Mouse (Mus musculus): ENCODE results near the gene Gm17657. TPM values are rescaled to one million over a fixed set of nuclear protein-coding genes. Genes with fewer than 3 reads are reported as not detected.

The Gm17657 gene
- polyA plus RNA-seq, 1 experiment from 2014 or later, result not detected

DNA sequence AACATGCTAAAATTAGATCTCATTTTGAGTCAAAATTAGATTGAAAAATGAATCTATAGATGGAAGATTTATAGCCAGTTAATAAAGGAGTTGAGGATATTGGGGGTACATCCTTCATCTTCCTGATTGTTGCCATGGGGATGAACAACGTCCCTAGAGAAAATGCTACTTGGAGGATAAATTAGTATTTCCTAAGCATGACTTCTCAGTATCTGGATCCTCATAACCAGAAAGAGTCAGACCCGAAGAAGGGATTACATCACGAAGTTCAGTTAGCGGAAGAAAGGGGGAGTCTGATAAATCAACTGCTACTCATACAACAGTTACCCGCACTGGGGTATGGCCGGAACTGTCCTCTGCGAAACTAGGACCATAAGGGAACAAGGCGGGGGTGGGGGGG, 444 bp downstream of the Gm17657 start:
- ATAC-seq (ENCODE audit: insufficient read depth), result no peak
- H3K27me3 ChIP-seq (ENCODE audit: insufficient read depth, low read length), result no peaks in the 10 kb centered on the region
- H3K9ac ChIP-seq, result no peak overlapping the region
- peak overlapping the region; percentile 87 for H3K4me2 ChIP-seq
- 42% methylated on average over 8 of the region's 8 CpGs for WGBS
- TF ChIP-seq CTCF (IDR thresholded peaks at IDR 0.05; ENCODE audit: low read depth), result peak; percentile 7; the same call in 1 of the 2 replicates
- DNase-seq, result peak; percentile 16
- H3K9me3 ChIP-seq (ENCODE audit: low read depth, low read length), result no peaks in the 10 kb centered on the region
- H3K27ac ChIP-seq (ENCODE audit: low read depth), result no peak overlapping the region
- H3K4me1 ChIP-seq (ENCODE audit: insufficient read depth), result peaks cover 10% of the 10 kb centered on the region
- no peaks in the 10 kb centered on the region for H3K36me3 ChIP-seq (ENCODE audit: insufficient read depth)
- peak overlapping the region; percentile 94 for H3K4me3 ChIP-seq (ENCODE audit: low read depth, low read length)

DNA sequence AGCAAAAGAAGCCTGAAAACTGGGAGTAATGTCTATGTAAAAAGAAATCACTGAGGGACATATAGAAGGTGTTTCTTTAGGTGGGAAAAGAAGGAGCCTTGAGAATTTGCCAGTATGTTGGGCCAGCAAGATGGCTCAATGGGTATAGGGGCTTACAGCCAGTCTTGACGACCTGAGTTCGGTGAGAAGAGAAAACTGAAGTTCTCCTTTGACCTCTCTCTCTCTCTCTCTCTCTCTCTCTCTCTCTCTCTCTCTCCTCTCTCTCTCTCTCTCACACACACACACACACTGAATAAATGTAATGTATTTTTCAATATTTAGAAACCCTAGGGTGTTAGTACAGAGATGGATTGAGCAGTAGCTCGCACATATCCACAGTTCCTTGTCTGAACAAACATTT, 944 bp downstream of the Gm17657 start:
- Histone ChIP-seq H3K36me3 (ENCODE audit: insufficient read depth) (no peaks in the 10 kb centered on the region), H3K9ac (no peak overlapping the region), H3K4me3 (ENCODE audit: low read depth, low read length) (no peak overlapping the region), H3K27ac (ENCODE audit: low read depth) (no peak overlapping the region), H3K4me2 (no peak overlapping the region), H3K9me3 (ENCODE audit: low read depth, low read length) (no peaks in the 10 kb centered on the region), H3K4me1 (ENCODE audit: insufficient read depth) (peaks cover 10% of the 10 kb centered on the region), H3K27me3 (ENCODE audit: insufficient read depth, low read length) (no peaks in the 10 kb centered on the region)
- no peak for DNase-seq
- 59% methylated on average over 3 of the region's 3 CpGs for WGBS
- TF ChIP-seq CTCF (IDR thresholded peaks at IDR 0.05; ENCODE audit: low read depth), result no peak
- no peak for ATAC-seq (ENCODE audit: insufficient read depth)

DNA sequence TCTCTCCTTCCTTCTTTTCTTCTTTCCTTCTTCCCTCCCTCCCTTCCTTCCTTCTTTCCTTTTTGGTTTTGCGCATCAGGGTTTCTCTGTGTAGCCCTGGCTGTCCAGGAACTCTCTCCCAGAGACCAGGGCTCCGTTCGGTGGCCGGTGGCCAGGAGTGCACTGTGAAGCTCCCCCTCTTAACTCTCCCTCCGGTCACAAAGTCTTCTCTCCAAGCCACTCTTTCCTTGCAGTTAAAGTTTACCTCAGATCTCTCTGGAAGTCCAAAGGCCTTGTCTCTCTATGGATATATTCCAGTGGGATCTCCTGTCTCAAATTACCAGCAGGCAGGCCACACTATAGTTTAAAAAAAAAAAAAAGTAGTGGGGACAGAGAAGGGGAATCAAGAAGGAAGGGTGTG, 4.2 kb downstream of the Gm17657 start:
- no peak overlapping the region for H3K4me3 ChIP-seq (ENCODE audit: low read depth, low read length)
- H3K36me3 ChIP-seq (ENCODE audit: insufficient read depth), result no peaks in the 10 kb centered on the region
- no peaks in the 10 kb centered on the region for H3K9me3 ChIP-seq (ENCODE audit: low read depth, low read length)
- no peak overlapping the region for H3K4me2 ChIP-seq
- no peak overlapping the region for H3K9ac ChIP-seq
- peaks cover under 1% of the 10 kb centered on the region; the same call in 1 of the 2 replicates for H3K4me1 ChIP-seq (ENCODE audit: insufficient read depth)
- 88% methylated on average over 5 of the region's 5 CpGs for WGBS
- H3K27me3 ChIP-seq (ENCODE audit: insufficient read depth, low read length), result no peaks in the 10 kb centered on the region
- ATAC-seq (ENCODE audit: insufficient read depth) (no peak), DNase-seq (no peak)
- H3K27ac ChIP-seq (ENCODE audit: low read depth), result no peak overlapping the region
- TF ChIP-seq CTCF (IDR thresholded peaks at IDR 0.05; ENCODE audit: low read depth), result no peak

DNA sequence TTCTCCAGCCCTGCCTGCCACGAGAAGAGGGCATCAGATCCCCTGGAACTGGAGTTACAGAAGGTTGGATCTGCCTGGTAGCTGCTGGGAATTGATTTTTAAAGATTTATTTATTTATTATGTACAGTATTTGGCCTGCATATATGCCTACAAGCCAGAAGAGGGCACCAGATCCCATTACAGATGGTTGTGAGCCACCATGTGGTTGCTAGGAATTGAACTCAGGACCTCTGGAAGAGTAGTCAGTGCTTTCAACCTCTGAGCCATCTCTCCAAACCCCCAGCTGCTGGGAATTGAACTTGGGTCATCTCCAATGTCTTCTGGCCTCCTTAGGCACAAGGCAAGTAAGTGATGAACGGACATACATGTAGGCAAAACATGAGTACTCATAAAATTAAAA, 5.4 kb downstream of the Gm17657 start:
- H3K4me2 ChIP-seq, result no peak overlapping the region
- no peak overlapping the region for H3K4me3 ChIP-seq (ENCODE audit: low read depth, low read length)
- H3K4me1 ChIP-seq (ENCODE audit: insufficient read depth), result no peaks in the 10 kb centered on the region
- WGBS, result 62% methylated on average over 2 of the region's 2 CpGs
- no peaks in the 10 kb centered on the region for H3K9me3 ChIP-seq (ENCODE audit: low read depth, low read length)
- no peaks in the 10 kb centered on the region for H3K36me3 ChIP-seq (ENCODE audit: insufficient read depth)
- H3K27me3 ChIP-seq (ENCODE audit: insufficient read depth, low read length), result no peaks in the 10 kb centered on the region
- TF ChIP-seq CTCF (IDR thresholded peaks at IDR 0.05; ENCODE audit: low read depth), result 0 out of 2 replicates have a peak, but pooled peaks have one; percentile 8
- DNase-seq (no peak), ATAC-seq (ENCODE audit: insufficient read depth) (no peak)
- no peak overlapping the region for H3K9ac ChIP-seq
- H3K27ac ChIP-seq (ENCODE audit: low read depth), result no peak overlapping the region

DNA sequence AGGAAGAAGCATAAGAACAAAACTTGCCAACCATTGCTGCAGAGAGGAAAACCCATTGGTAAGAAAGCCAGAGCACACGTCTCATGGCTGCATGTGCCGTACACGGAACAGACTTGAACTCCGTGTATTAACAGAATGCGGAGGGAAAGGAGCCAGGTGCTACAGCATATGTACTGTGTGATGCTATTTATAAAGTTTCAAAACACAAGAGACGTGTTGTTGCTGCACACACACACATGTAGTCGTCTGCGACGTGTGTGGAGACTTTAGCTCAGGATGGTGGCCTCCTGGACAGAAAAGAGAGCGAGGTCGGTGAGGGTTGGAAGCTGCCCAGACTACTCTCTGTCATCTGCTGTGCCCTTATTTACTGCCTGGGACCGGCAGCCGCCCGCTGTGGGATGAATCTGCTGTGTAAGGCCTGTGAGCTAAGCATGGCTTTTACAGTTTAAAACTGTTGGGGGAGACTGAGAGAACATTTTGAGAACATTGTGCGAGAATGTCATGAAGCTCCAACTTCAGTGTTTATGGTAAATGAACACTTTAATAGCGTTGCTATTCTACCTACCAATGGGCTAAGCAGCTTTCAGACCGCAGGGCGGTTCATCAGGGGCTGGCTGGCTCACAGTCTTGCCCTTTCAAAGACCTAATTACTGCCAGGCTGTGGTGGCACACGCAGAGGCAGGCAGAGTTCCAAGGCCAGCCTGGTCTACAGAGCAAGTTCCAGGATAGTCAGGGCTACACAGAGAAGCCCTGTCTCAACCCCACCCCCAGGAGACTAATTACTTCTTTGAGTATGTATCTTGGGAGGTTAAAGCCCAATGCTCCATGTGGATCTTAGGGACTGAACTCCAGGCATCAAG, 6.4 kb downstream of the Gm17657 start:
- DNase-seq (no peak), ATAC-seq (ENCODE audit: insufficient read depth) (no peak)
- no peaks in the 10 kb centered on the region for H3K36me3 ChIP-seq (ENCODE audit: insufficient read depth)
- H3K9me3 ChIP-seq (ENCODE audit: low read depth, low read length), result no peaks in the 10 kb centered on the region
- TF ChIP-seq CTCF (IDR thresholded peaks at IDR 0.05; ENCODE audit: low read depth), result no peak
- H3K4me1 ChIP-seq (ENCODE audit: insufficient read depth), result no peaks in the 10 kb centered on the region
- no peak overlapping the region for H3K9ac ChIP-seq
- no peak overlapping the region for H3K27ac ChIP-seq (ENCODE audit: low read depth)
- H3K4me3 ChIP-seq (ENCODE audit: low read depth, low read length), result no peak overlapping the region
- WGBS, result 82% methylated on average over 19 of the region's 19 CpGs
- no peak overlapping the region for H3K4me2 ChIP-seq
- no peaks in the 10 kb centered on the region for H3K27me3 ChIP-seq (ENCODE audit: insufficient read depth, low read length)

DNA sequence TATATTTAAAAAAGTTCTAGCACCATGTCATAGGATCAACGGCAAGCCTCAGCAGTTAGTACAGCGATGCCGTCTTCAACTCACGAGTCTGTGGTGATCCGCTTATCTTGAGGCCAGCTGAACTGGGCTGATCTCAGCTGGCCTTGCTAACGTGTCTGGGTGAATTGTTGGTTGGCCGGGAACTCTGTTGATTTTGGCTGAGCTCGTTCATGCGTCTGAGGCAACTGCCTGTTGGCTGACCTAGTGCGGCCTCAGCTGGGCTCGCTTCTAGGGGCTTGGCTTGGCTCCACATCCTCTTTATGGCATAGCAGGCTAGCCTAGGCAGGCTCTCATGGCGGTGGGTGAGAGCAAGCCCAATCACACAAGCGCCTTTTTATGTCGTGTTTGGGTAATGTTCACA, 8.0 kb downstream of the Gm17657 start:
- Histone ChIP-seq H3K36me3 (ENCODE audit: insufficient read depth) (no peaks in the 10 kb centered on the region), H3K4me3 (ENCODE audit: low read depth, low read length) (no peak overlapping the region), H3K27ac (ENCODE audit: low read depth) (peak overlapping the region; percentile 52; the same call in 1 of the 2 replicates), H3K9ac (no peak overlapping the region), H3K4me2 (no peak overlapping the region), H3K4me1 (ENCODE audit: insufficient read depth) (no peaks in the 10 kb centered on the region), H3K27me3 (ENCODE audit: insufficient read depth, low read length) (no peaks in the 10 kb centered on the region), H3K9me3 (ENCODE audit: low read depth, low read length) (no peaks in the 10 kb centered on the region)
- ATAC-seq (ENCODE audit: insufficient read depth), result peak; percentile 88
- TF ChIP-seq CTCF (IDR thresholded peaks at IDR 0.05; ENCODE audit: low read depth), result no peak
- WGBS, result 34% methylated on average over 14 of the region's 14 CpGs
- peak; percentile 92 for DNase-seq

DNA sequence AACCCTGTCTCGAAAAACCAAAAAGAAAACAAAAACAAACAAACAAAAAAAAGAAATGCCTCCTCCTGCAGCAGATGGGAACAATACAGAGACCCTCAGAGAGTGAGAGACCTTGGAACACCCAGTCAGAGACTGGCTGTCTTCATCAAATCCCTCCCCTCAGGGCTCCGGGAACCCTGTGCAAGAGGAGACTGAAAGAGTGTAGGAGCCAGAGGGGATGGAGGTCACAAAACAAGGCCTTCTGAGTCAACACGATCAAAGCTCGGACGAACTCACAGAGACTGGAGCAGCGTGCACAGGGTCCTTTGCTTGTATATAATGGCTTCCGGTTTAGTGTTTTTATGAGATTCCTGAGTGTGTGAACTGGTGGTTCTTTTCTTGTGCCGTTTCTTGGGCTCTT, 9.0 kb downstream of the Gm17657 start:
- Histone ChIP-seq H3K27ac (ENCODE audit: low read depth) (no peak overlapping the region), H3K4me1 (ENCODE audit: insufficient read depth) (no peaks in the 10 kb centered on the region), H3K9me3 (ENCODE audit: low read depth, low read length) (no peaks in the 10 kb centered on the region), H3K4me3 (ENCODE audit: low read depth, low read length) (no peak overlapping the region), H3K27me3 (ENCODE audit: insufficient read depth, low read length) (no peaks in the 10 kb centered on the region), H3K4me2 (no peak overlapping the region), H3K9ac (no peak overlapping the region), H3K36me3 (ENCODE audit: insufficient read depth) (no peaks in the 10 kb centered on the region)
- ATAC-seq (ENCODE audit: insufficient read depth) (no peak), DNase-seq (no peak)
- TF ChIP-seq CTCF (IDR thresholded peaks at IDR 0.05; ENCODE audit: low read depth), result no peak
- WGBS, result 87% methylated on average over 8 of the region's 8 CpGs

Measured in lung, embryonic 14.5 days (tissue).